Mouse (Mus musculus) fibroblast of lung, adult 2 months (primary cell): ENCODE measurements around the gene Lin7c.

Experiments used
- DNase-seq: peaks from one replicate; pipeline ENCODE4 v3.0.0-alpha.2; 2011; ENCODE audit warnings: low read depth

Gene Lin7c

DNA sequence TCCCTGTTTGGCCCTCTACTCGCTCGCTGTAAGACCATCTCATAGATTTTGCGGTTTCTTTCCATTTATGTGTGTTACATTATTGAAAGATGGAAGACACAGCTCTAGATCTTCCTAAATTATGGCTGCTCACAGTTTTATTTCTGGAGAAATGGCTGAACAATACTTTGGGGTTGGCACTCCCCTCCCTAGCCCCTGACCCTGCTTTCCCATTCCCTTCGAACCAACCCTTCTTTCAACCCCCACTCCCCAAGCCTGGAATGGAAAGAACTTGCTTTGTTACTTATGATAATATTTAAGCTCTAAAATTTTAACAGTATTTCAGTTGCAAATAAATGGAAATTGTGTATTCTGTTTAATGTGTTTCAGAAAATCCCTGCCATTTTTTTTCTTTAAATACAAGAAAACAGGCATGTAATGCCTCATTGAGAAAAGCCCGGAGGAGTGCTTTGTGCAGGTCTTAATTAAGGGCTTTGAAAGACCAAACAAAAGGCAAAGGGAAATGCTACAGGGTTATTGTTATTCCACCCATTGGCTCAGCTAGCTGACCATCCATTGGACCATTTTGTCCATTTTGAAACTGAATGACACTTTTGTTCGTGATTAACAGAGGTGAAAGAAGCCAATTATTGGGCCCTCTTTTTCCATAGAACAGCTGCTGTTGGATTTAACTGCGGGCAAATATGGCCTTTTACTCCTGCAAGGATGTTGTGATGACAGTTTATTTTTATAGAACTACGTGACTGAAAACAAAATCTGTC lies 52.3 kb downstream of the Lin7c start:
- DNase-seq: no peak

DNA sequence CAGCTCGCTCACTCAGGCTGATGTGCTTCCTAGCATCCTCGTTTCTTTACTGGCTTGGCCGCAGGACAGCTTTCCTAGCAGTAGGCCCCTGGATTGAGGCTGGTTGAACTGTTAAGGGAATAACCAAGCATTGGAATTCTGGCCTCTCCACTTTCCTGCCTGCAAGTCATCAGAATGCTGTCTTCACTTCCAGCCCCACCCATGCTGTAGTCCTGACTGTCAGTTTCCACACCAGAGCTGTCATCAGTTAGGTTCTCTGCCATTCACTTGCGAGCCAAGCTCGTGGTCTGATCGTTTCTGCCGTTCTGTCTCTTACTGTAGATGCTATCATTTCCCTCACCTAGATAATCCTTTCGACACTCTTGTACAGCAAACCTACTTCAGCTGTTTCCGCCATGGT lies 54.3 kb downstream of the Lin7c start:
- DNase-seq: no peak

DNA sequence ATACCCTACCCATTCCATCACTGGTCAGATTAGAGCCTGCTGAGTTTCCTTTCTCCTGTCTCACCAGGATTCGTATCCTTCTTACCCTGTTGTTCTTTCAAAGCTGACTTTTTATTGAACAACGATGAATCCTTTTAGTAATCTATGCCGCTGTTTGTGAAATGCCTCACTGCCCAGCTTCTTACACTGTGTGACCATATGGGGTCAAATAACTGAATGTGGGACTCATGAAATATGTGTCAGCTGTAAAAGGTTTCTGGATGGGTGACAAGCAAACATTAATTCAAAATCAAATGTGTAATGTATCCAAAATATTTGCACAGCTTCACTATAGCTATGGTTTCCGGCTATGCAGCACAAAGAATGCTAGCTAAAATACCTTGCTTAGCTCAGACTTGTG lies 54.9 kb downstream of the Lin7c start:
- no peak for DNase-seq

DNA sequence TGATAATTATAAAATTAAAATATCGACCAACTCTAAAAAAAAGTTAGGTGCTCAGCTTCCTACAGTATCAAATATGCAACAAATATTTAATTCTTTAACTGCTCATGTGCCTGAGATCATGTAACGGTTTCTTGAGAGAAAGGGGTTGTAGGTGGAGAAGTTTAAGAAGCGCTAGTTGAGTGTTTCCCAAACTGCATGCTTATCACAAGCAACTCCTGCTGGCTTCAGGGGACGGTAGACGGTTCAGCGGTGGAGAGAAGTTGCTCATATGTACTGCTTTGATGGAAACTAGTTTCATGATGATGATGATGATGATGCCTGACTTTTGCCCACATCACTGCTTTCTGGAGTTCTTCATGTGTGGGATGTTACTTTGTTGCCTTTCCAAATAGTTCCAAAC lies 55.8 kb downstream of the Lin7c start:
- DNase-seq: no peak

DNA sequence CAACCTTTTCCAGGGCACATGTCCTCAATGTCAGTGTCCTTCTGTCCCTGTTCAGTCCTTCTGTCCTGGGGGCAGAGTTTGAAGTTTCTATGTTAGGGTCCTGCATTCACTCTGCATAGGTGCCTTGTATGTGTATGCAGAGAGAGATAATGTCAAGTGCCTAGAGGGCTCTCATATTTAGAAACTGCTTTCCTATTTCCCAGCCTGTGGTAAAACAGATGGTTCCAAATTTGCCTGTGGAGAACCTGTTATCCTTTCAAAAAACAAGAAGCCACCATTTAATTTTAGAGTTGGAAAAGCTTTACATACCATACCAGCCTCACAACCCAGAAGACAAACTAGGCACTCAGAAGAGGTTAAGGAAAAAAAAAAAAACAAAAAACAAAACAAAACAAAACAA lies 58.9 kb downstream of the Lin7c start:
- DNase-seq: no peak

DNA sequence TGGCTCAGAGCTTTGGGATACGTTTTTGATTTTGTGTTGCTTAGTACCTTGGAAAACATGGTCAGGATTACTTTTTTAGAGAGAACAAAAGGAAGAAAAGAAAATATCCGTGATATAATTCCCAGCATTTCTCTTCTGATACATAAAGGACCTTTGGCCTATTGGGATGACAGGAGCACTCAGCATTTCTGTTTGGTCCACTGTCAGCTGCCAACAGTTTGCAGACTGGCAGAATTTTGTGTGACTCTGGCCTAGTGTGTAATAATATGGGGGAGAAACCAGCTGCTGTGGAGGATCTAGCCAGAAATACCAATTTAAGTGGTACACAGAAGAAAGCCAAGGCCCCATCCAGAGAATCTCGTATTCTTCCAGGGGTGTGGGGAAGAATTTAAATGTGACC lies 59.7 kb downstream of the Lin7c start:
- no peak for DNase-seq
